Mouse (Mus musculus) megakaryocyte, embryonic 14.5 days (primary cell): ENCODE results near the gene Rnf182. TPM values are rescaled to one million over a fixed set of nuclear protein-coding genes. Genes with fewer than 3 reads are reported as not detected.

Source experiments
- H3K27me3 ChIP-seq: replicated peaks from 2 replicates; pipeline ENCODE3; 2012; ENCODE audit warnings: inconsistent platforms
- H3K36me3 ChIP-seq: replicated peaks from 2 replicates; pipeline ENCODE3; 2012; ENCODE audit warnings: low read length, inconsistent platforms, mixed read lengths
- H3K4me1 ChIP-seq: 2 replicates; pipeline ENCODE4 v1.6.1; 2012; ENCODE audit warnings: inconsistent platforms
- H3K4me3 ChIP-seq: replicated peaks from 2 replicates; pipeline ENCODE3; 2012; ENCODE audit warnings: moderate library complexity, mild to moderate bottlenecking, inconsistent platforms
- H3K9me3 ChIP-seq: 2 replicates; pipeline ENCODE4 v1.6.1; 2012; ENCODE audit warnings: inconsistent platforms
- FLI1 ChIP-seq: IDR thresholded peaks from 2 replicates; pipeline ENCODE4 v1.6.1; 2012; ENCODE audit warnings: low read length, inconsistent platforms, mixed read lengths
- GATA1 ChIP-seq: IDR thresholded peaks from 3 replicates; pipeline ENCODE4 v1.6.1; 2012; ENCODE audit warnings: mixed read lengths, low read length, inconsistent platforms, borderline replicate concordance
- polyA plus RNA-seq: library from polyadenylated mRNA; stranded (reverse); fragments of >175 nt; gene quantifications from 2 replicates; pipeline ENCODE4 v1.2.3, GENCODE M21; 2012; ENCODE audit warnings: low replicate concordance; ENCODE audit not compliant: insufficient read depth

Gene Rnf182
- polyA plus RNA-seq, 1 experiment, result not detected

GRCm38 (mm10) chr13:43637720-43638119 lies 22.2 kb downstream of the Rnf182 start:
- Histone ChIP-seq H3K4me1 (no peaks in the 10 kb centered on the region), H3K27me3 (peaks cover 24% of the 10 kb centered on the region), H3K36me3 (no peaks in the 10 kb centered on the region), H3K4me3 (no peak overlapping the region), H3K9me3 (no peaks in the 10 kb centered on the region)
- TF ChIP-seq GATA1 (no peak), FLI1 (no peak)

DNA sequence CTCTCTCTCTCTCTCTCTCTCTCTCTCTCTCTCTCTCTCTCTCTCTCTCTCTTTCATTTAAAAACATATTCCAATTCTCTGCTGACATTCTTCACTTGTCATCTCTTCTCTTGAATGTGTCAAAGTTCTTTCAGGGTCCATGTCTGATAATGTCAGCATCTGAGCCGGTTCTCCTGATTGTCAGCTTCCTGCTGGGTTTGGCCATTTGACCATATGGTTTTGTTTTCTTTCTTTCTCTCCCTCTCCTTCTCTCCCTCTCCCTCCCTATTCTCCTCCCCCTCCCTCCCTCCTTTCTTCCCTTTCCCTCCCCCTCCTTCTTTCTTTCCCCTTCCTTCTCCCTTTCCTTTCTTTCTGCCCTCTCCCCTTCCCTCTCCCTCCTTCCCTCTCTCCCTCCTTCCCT lies 29.5 kb downstream of the Rnf182 start:
- peaks cover 22% of the 10 kb centered on the region for H3K27me3 ChIP-seq
- H3K4me3 ChIP-seq, result no peak overlapping the region
- no peaks in the 10 kb centered on the region for H3K36me3 ChIP-seq
- H3K9me3 ChIP-seq, result no peaks in the 10 kb centered on the region
- no peaks in the 10 kb centered on the region for H3K4me1 ChIP-seq
- TF ChIP-seq FLI1 (no peak), GATA1 (no peak)

- TF ChIP-seq GATA1 (no peak), FLI1 (no peak)
Observed at GRCm38 (mm10) chr13:43648556-43648955, 33.0 kb downstream of the Rnf182 start.

GRCm38 (mm10) chr13:43651277-43651676 lies 35.8 kb downstream of the Rnf182 start:
- Histone ChIP-seq H3K36me3 (no peaks in the 10 kb centered on the region), H3K4me1 (no peaks in the 10 kb centered on the region), H3K4me3 (no peak overlapping the region), H3K9me3 (peaks cover 6% of the 10 kb centered on the region; the same call in 1 of the 2 replicates), H3K27me3 (peaks cover 30% of the 10 kb centered on the region)
- TF ChIP-seq GATA1 (no peak), FLI1 (no peak)

More at GRCm38 (mm10) chr13:43648556-43648955, 33.0 kb downstream of the Rnf182 start:
- H3K4me1 ChIP-seq, result no peaks in the 10 kb centered on the region
- no peak overlapping the region for H3K4me3 ChIP-seq
- no peaks in the 10 kb centered on the region for H3K9me3 ChIP-seq
- peaks cover 34% of the 10 kb centered on the region for H3K27me3 ChIP-seq
- no peaks in the 10 kb centered on the region for H3K36me3 ChIP-seq

DNA sequence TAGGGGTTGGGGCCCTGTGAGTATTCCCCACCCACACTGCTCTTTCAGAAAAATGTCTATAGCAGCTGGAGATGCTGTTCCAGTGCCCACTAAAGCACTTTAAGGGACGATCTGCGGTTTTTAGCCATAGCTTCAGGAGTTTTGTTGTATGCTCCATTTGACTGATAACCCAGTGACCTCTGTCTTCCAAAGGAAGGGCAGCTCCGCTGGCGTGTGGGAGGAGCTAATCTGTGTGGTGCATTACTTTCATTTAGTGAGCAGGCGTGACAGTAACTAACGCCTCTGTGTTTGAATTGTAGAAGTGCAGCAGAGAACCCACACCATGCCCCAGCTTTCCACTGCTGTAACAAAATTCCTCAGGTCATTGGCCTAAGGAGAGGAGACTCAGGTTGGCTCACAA lies 38.6 kb downstream of the Rnf182 start:
- Histone ChIP-seq H3K36me3 (no peaks in the 10 kb centered on the region), H3K4me1 (no peaks in the 10 kb centered on the region), H3K9me3 (peaks cover 9% of the 10 kb centered on the region; the same call in 1 of the 2 replicates), H3K27me3 (peaks cover 18% of the 10 kb centered on the region), H3K4me3 (no peak overlapping the region)
- TF ChIP-seq FLI1, result no peak
- no peak for TF ChIP-seq GATA1

GRCm38 (mm10) chr13:43663225-43663624 lies 47.7 kb downstream of the Rnf182 start:
- Histone ChIP-seq H3K36me3 (no peaks in the 10 kb centered on the region), H3K27me3 (peaks cover 34% of the 10 kb centered on the region), H3K4me1 (peaks cover 24% of the 10 kb centered on the region), H3K4me3 (peak overlapping the region; percentile 70), H3K9me3 (peaks cover 29% of the 10 kb centered on the region)
- TF ChIP-seq GATA1 (no peak; the same call in 2 of the 3 replicates), FLI1 (no peak)

GRCm38 (mm10) chr13:43666130-43666529 lies 50.6 kb downstream of the Rnf182 start:
- peaks cover 21% of the 10 kb centered on the region for H3K9me3 ChIP-seq
- no peak for TF ChIP-seq FLI1
- TF ChIP-seq GATA1, result no peak
- no peaks in the 10 kb centered on the region for H3K36me3 ChIP-seq
- peaks cover 43% of the 10 kb centered on the region for H3K27me3 ChIP-seq
- H3K4me1 ChIP-seq, result peaks cover 24% of the 10 kb centered on the region
- H3K4me3 ChIP-seq, result no peak overlapping the region

DNA sequence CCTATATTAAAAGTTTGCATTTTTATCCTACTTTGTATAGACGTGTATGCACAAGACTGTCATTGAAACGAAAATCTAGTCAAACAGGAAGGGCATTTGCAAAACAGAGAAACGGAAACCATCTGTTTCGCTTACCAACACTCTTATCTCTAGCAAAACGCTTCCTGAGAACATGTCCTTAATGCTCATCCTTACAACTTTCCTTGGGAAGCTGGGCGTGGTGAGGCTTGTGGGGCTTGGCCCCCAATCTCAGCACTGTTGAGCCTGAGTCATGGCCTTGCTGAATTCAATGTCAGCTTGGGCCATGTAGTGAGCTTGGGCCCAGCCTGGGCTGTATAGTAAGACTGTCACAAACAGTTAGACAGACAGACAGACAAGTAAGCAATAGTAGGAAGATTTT lies 51.4 kb downstream of the Rnf182 start:
- no peak overlapping the region for H3K4me3 ChIP-seq
- peaks cover 14% of the 10 kb centered on the region for H3K9me3 ChIP-seq
- no peaks in the 10 kb centered on the region for H3K36me3 ChIP-seq
- H3K27me3 ChIP-seq, result peaks cover 43% of the 10 kb centered on the region
- H3K4me1 ChIP-seq, result peaks cover 24% of the 10 kb centered on the region
- no peak for TF ChIP-seq GATA1
- TF ChIP-seq FLI1, result no peak

- peaks cover 10% of the 10 kb centered on the region for H3K9me3 ChIP-seq
- H3K4me1 ChIP-seq, result no peaks in the 10 kb centered on the region
- H3K27me3 ChIP-seq, result peaks cover 18% of the 10 kb centered on the region
- H3K4me3 ChIP-seq, result no peak overlapping the region
- H3K36me3 ChIP-seq, result no peaks in the 10 kb centered on the region
- TF ChIP-seq GATA1 (no peak), FLI1 (no peak)
Observed at GRCm38 (mm10) chr13:43677159-43677882, 61.8 kb downstream of the Rnf182 start.

DNA sequence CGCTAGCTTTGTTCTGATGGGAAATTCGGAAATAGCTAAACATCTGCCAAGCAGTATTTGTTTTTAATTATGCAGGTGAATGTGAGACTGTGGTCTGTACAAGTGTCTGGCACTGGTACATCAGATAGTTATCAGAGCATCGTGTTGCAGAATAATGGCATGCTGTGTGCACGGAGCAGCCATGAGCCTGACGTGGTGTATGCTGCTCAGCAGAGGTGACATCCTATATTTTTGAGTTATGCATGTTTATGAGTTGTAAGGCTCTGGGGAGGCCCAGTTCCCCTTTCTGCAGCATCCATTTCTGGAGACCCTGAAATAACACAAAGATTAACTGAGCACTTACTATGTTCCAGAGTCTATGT lies 62.4 kb downstream of the Rnf182 start:
- Histone ChIP-seq H3K27me3 (peaks cover 15% of the 10 kb centered on the region), H3K9me3 (peaks cover 10% of the 10 kb centered on the region), H3K36me3 (no peaks in the 10 kb centered on the region), H3K4me1 (no peaks in the 10 kb centered on the region), H3K4me3 (no peak overlapping the region)
- TF ChIP-seq GATA1 (no peak), FLI1 (no peak)

DNA sequence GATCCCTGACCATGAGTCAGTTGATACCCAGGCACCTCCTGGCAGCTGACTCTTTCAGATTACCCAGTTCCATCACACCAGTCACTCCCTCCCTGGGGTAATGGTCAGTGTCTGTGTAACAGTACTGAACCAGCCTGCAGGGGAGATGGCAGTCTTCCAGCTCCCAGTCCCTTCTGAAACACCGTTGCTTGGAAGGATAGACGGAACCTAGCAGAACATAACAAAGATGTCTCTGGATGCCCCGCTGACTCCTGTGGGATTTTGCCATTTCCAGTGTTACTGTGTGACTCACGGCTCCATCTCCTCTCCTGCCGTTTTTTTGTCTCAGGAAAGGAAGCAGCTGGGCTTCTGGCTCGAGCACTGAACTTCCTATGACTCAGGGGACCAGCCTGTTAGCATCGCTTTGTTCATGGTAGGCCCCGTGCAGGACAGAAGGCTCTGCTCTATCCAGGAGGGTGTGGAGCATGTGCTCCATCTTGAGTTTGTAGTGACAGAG lies 69.0 kb downstream of the Rnf182 start:
- no peaks in the 10 kb centered on the region for H3K36me3 ChIP-seq
- TF ChIP-seq GATA1 (no peak), FLI1 (no peak)
- H3K9me3 ChIP-seq, result no peaks in the 10 kb centered on the region
- 0 out of 2 replicates have a peak, but pooled peaks cover 4% of the 10 kb centered on the region for H3K4me1 ChIP-seq
- H3K27me3 ChIP-seq, result peaks cover 24% of the 10 kb centered on the region
- H3K4me3 ChIP-seq, result no peak overlapping the region
